Mouse (Mus musculus) embryonic fibroblast, embryonic 13.5 days (primary cell): Measurements from ENCODE around the gene Dgkh.

Experiments used
- CTCF ChIP-seq: IDR thresholded peaks from 2 replicates; pipeline ENCODE4 v1.5.1; 2011; ENCODE audit warnings: mild to moderate bottlenecking, control low read depth, low read length, moderate library complexity, borderline replicate concordance; ENCODE audit not compliant: insufficient read depth
- POLR2A ChIP-seq: IDR thresholded peaks from 2 replicates; pipeline ENCODE4 v1.6.1; 2011; ENCODE audit warnings: low read depth, mild to moderate bottlenecking, control low read depth, low read length, moderate library complexity

- TF ChIP-seq CTCF (no peak), POLR2A (no peak)
These were observed 113.7 kb downstream of the Dgkh start for GRCm38 (mm10) chr14:78618883-78619295.
